Mouse (Mus musculus) intestine, embryonic 16.5 days (tissue): ENCODE results near the gene Skap2. TPM values are rescaled to one million over a fixed set of nuclear protein-coding genes. Genes with fewer than 3 reads are reported as not detected.

Experiments used
- ATAC-seq: fragments of 200-750 bp; cut with Nextera tagmentation; 2 replicates; pipeline ENCODE4 v1.8.0; 2017; ENCODE audit warnings: moderate TSS enrichment, moderate library complexity
- H3K27ac ChIP-seq: fragments of 300-500 bp; sonication (generic); 2 replicates; pipeline ENCODE4 v1.5.1; 2014; ENCODE audit warnings: mild to moderate bottlenecking, low read length
- H3K27me3 ChIP-seq: fragments of 300-500 bp; sonication (generic); replicated peaks from 2 replicates; pipeline ENCODE4 v1.6.1; 2014; ENCODE audit warnings: low read length, control low read depth, mixed read lengths; ENCODE audit not compliant: control insufficient read depth, insufficient read depth
- H3K36me3 ChIP-seq: fragments of 300-500 bp; sonication (generic); 2 replicates; pipeline ENCODE4 v1.6.1; 2014; ENCODE audit warnings: low read length, control low read depth; ENCODE audit not compliant: control insufficient read depth, insufficient read depth
- H3K4me1 ChIP-seq: fragments of 300-500 bp; sonication (generic); 2 replicates; pipeline ENCODE4 v1.6.1; 2014; ENCODE audit warnings: low read length, control low read depth, mixed read lengths; ENCODE audit not compliant: control insufficient read depth, insufficient read depth
- H3K4me2 ChIP-seq: fragments of 300-500 bp; sonication (generic); 2 replicates; pipeline ENCODE4 v1.6.1; 2014; ENCODE audit warnings: low read depth, low read length, control low read depth
- H3K4me3 ChIP-seq: fragments of 300-500 bp; sonication (generic); 2 replicates; pipeline ENCODE4 v1.5.1; 2014; ENCODE audit warnings: mild to moderate bottlenecking, low read length
- H3K9ac ChIP-seq: fragments of 300-500 bp; sonication (generic); 2 replicates; pipeline ENCODE4 v1.6.1; 2014; ENCODE audit warnings: low read depth, low read length
- H3K9me3 ChIP-seq: fragments of 300-500 bp; sonication (generic); 2 replicates; pipeline ENCODE4 v1.6.1; 2016; ENCODE audit warnings: low read length, control low read depth; ENCODE audit not compliant: control insufficient read depth
- WGBS: fragments of 180-500 bp; shearing (Covaris S2); extraction: QIAGEN DNeasy Blood & Tissue Kit; methylation state at CpG from one replicate; pipeline ENCODE4 v1.1.7; 2014; 5-methylcytosine and 5-hydroxymethylcytosine counted together
- polyA plus RNA-seq: library from polyadenylated mRNA; unstranded; fragments of >200 nt; fragmentation: Nextera tagmentation; extraction: Ambion mirVana; gene quantifications from 2 replicates; pipeline ENCODE4 v1.2.1, GENCODE M21; 2015

Skap2 gene
- polyA plus RNA-seq, 1 experiment from 2014 or later, result 42.9 TPM

DNA sequence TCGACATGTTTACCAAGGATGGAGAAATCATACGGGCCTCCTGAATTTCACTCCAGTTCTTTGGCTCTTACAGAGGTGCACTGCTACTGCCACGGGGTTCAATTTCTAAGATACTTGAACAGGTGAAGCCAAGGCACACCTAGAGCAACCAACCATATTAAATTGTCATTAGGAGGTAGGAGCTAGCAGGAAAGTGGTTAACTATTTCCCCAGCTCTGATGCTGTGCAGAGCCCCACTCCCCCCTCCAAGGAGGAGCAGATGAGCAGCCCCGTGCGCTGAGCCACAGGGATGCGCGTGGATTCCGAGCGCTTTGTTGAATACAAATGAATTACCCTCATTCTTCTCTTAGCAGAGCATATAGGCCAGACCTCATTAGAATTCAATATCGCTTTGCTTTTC lies 162.8 kb downstream of the Skap2 start:
- ATAC-seq, result no peak
- Histone ChIP-seq H3K4me1 (no peaks in the 10 kb centered on the region), H3K4me3 (no peak overlapping the region), H3K27ac (no peak overlapping the region), H3K9ac (no peak overlapping the region), H3K4me2 (no peak overlapping the region), H3K27me3 (0 out of 2 replicates have a peak, but pooled peaks cover 7% of the 10 kb centered on the region), H3K36me3 (no peaks in the 10 kb centered on the region), H3K9me3 (no peaks in the 10 kb centered on the region)
- WGBS, result 60% methylated on average over 10 of the region's 10 CpGs

DNA sequence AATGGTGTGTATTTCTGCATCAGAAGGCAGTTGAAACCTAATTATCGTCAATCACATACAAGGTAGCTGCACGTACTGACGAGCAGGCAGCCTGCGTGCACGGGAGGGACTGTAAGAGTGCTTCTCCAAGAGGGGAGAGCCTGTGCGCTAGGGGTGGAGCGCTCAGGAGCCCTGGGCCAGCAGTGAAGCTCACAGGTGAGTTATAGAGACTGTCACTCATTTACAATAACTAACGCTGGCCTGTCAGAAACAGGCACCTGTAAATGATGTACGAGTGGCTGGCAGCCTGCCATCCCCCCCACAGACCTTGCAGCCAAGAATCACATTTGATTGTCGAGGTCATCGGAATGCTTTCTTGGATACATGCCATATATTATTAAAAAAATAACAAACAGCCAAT lies 168.2 kb downstream of the Skap2 start:
- H3K27me3 ChIP-seq, result 0 out of 2 replicates have a peak, but pooled peaks cover 5% of the 10 kb centered on the region
- H3K4me3 ChIP-seq, result no peak overlapping the region
- no peaks in the 10 kb centered on the region for H3K4me1 ChIP-seq
- 45% methylated on average over 11 of the region's 11 CpGs for whole genome bisulfite sequencing
- H3K36me3 ChIP-seq, result no peaks in the 10 kb centered on the region
- ATAC-seq, result no peak
- H3K4me2 ChIP-seq, result no peak overlapping the region
- no peak overlapping the region for H3K9ac ChIP-seq
- no peak overlapping the region for H3K27ac ChIP-seq
- no peaks in the 10 kb centered on the region for H3K9me3 ChIP-seq

DNA sequence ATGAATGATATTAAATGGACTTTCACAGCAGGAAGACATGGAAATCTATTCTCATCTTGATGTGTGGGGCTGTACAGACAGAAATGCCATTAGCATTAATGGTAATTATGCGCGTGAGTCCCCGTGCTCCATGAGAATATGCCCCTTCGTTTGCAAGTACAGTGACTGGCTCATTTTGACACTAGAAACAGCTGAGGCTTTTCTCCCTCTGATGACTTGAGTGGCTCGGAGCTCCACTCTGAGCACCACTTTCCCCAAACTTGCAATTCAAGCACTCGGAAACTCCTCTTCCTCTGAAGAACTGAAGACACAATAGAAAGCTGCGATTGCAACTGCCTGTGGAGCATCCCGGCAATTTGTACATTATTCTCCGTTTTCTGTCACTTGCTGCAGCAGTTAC lies 169.3 kb downstream of the Skap2 start:
- no peak for ATAC-seq
- Histone ChIP-seq H3K27me3 (0 out of 2 replicates have a peak, but pooled peaks cover 2% of the 10 kb centered on the region), H3K4me3 (no peak overlapping the region), H3K27ac (no peak overlapping the region), H3K36me3 (no peaks in the 10 kb centered on the region), H3K4me1 (no peaks in the 10 kb centered on the region), H3K9ac (no peak overlapping the region), H3K4me2 (no peak overlapping the region), H3K9me3 (no peaks in the 10 kb centered on the region)
- 84% methylated on average over 9 of the region's 9 CpGs for WGBS

DNA sequence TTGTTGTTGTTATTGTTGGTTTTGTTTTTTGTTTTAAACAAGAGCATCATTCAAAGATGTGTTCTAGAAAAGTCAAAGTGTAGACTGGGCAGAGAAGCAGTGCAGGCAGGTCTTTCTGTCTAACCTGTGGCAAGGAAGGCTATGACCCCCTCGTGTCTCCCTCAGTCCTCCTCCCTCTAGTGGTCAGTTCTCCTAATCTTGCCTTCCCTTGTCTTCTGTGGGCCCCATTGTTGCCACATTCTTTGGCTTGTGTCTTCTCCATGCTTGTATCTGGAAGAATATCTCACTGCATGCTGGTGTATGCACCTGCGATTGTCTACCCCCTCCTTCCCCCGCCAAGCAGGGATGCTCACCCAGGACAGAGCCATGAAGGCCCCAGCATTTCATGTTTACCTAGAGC lies 174.2 kb downstream of the Skap2 start:
- no peak overlapping the region for H3K9ac ChIP-seq
- no peak for ATAC-seq
- H3K36me3 ChIP-seq, result no peaks in the 10 kb centered on the region
- no peaks in the 10 kb centered on the region for H3K4me1 ChIP-seq
- H3K4me3 ChIP-seq, result no peak overlapping the region
- H3K27me3 ChIP-seq, result no peaks in the 10 kb centered on the region
- H3K27ac ChIP-seq, result no peak overlapping the region
- H3K4me2 ChIP-seq, result no peak overlapping the region
- 64% methylated on average over 3 of the region's 3 CpGs for WGBS
- H3K9me3 ChIP-seq, result no peaks in the 10 kb centered on the region

DNA sequence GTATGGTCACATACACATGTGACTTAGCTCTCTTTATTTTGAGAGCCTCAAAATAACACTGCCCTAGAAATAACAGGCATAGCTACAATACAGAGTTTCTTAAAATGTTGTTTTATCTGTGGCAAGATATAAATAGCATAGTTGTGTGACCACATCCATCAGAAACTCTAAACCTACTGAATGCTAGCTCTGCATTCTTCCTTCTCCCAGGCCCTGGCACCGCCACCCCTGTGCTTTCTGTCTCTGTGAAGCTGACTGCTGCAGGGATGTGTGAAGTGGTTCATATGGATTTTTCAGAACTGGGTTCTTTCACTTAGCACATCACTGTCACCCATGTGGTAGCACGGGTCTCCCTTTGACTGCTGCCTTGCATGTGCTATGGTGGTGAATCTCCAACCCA lies 179.0 kb downstream of the Skap2 start:
- WGBS, result 75% methylated on average over 2 of the region's 2 CpGs

DNA sequence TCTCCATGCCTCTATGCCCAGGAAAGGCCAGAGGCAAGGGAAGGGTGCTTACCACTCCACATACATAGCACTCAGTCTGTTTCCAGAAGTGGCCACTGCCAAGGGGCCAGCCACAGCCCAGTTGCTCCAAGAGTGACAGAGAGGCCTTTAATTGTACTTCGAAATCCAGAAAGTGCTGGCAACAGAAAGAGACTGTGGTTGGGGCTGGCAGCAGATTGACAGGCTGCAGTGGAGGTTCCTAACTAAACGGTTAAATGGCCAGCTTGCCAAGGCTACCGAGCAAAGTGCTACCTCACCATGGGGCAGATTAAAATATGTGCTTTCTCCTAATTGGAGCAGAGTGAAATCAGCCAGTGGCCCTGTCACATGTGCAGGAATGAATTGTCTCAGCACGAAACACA lies 186.7 kb downstream of the Skap2 start:
- ATAC-seq, result no peak
- H3K36me3 ChIP-seq, result no peaks in the 10 kb centered on the region
- no peak overlapping the region for H3K4me2 ChIP-seq
- H3K9me3 ChIP-seq, result no peaks in the 10 kb centered on the region
- no peaks in the 10 kb centered on the region for H3K4me1 ChIP-seq
- no peak overlapping the region for H3K27ac ChIP-seq
- no peak overlapping the region for H3K4me3 ChIP-seq
- H3K9ac ChIP-seq, result no peak overlapping the region
- H3K27me3 ChIP-seq, result no peaks in the 10 kb centered on the region
- WGBS, result 77% methylated on average over 4 of the region's 4 CpGs

More for the DNA sequence above, 179.0 kb downstream of the Skap2 start:
- no peak for ATAC-seq
- Histone ChIP-seq H3K4me2 (no peak overlapping the region), H3K36me3 (no peaks in the 10 kb centered on the region), H3K4me1 (no peaks in the 10 kb centered on the region), H3K9me3 (no peaks in the 10 kb centered on the region), H3K27ac (no peak overlapping the region), H3K27me3 (no peaks in the 10 kb centered on the region), H3K4me3 (no peak overlapping the region), H3K9ac (no peak overlapping the region)

DNA sequence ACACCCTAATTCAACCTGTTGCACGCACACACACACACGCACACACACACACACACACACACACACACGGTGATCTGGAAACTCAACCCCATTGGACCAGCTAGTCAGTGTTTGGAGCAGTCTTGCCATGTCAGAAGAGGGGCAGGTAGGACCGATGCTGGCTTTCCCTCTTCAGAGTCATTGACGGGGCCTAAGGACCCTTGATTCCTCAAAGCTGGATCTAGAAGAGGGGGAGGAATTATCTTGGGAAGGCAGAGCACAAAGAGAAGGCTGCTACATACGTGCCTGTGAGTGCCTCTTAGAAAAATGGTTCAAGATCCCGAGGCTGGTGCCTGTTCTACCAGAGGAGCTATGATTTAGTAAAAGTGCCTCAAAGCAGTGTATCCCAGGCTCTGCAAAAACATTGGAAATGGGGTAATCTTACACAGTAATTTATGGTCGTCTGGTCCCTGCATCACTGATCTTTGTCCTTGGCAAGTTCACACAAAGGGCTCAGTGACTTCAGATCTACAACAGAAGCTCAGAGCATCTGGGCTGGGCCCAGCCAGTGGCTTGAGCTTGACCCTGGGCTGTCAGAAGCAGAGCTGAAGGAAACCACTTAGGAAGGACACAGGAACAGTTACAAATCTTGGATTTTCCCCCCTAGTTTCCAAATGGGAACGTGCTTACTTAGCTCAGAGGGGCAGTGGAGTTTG lies 188.1 kb downstream of the Skap2 start:
- 74% methylated on average over 9 of the region's 9 CpGs for WGBS
- H3K9ac ChIP-seq, result no peak overlapping the region
- no peak overlapping the region for H3K27ac ChIP-seq
- no peaks in the 10 kb centered on the region for H3K9me3 ChIP-seq
- no peaks in the 10 kb centered on the region for H3K4me1 ChIP-seq
- H3K4me2 ChIP-seq, result no peak overlapping the region
- H3K36me3 ChIP-seq, result no peaks in the 10 kb centered on the region
- H3K4me3 ChIP-seq, result no peak overlapping the region
- no peak for ATAC-seq
- no peaks in the 10 kb centered on the region for H3K27me3 ChIP-seq

DNA sequence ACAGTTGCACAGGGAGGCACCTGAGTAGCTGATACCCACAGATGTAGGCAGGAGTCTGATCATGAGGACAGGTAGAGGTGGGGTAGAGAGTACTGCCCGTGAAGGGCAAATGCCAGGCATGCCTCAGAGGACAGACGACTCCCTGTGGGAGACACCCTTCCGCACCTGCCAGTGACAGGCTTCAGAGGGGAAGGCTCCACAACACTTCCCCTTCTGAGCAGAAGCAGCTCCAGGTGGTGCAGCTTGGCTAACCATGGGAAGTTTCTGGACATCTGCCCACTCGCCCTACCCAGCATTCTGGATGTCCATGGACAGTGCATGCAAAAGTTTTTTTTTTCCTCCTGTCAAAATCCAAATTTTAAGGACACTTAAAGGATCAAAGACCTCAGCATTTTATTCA lies 190.3 kb downstream of the Skap2 start:
- ATAC-seq, result no peak
- no peaks in the 10 kb centered on the region for H3K27me3 ChIP-seq
- no peak overlapping the region for H3K4me3 ChIP-seq
- H3K9ac ChIP-seq, result no peak overlapping the region
- H3K4me2 ChIP-seq, result no peak overlapping the region
- no peaks in the 10 kb centered on the region for H3K9me3 ChIP-seq
- WGBS, result 73% methylated on average over 4 of the region's 4 CpGs
- no peaks in the 10 kb centered on the region for H3K4me1 ChIP-seq
- no peaks in the 10 kb centered on the region for H3K36me3 ChIP-seq
- no peak overlapping the region for H3K27ac ChIP-seq

DNA sequence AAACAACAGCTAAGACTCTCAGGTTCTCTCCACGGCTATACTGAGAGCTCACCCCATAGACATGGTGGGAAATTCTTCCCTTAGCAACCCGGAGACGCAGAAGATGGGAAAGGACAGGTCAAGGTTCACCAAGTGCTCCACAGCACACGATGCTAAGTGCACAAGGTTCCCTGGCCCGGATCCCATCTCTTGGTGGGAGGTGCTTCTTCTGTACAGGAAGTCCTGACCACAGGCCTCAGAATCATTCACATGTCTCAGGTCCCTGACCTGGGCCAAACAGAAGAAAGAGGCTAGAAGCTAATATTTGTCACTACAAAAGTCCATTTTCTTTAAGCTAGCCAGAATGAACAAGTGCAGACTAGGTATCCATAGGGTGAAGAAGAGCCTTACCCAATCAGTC lies 191.5 kb downstream of the Skap2 start:
- H3K27me3 ChIP-seq, result no peaks in the 10 kb centered on the region
- no peak overlapping the region for H3K9ac ChIP-seq
- no peak overlapping the region for H3K4me3 ChIP-seq
- 81% methylated on average over 5 of the region's 5 CpGs for WGBS
- H3K27ac ChIP-seq, result no peak overlapping the region
- no peak overlapping the region for H3K4me2 ChIP-seq
- no peaks in the 10 kb centered on the region for H3K36me3 ChIP-seq
- no peak for ATAC-seq
- H3K4me1 ChIP-seq, result no peaks in the 10 kb centered on the region
- H3K9me3 ChIP-seq, result no peaks in the 10 kb centered on the region
